Mouse (Mus musculus): ENCODE measurements around the gene Itga3.

DNA sequence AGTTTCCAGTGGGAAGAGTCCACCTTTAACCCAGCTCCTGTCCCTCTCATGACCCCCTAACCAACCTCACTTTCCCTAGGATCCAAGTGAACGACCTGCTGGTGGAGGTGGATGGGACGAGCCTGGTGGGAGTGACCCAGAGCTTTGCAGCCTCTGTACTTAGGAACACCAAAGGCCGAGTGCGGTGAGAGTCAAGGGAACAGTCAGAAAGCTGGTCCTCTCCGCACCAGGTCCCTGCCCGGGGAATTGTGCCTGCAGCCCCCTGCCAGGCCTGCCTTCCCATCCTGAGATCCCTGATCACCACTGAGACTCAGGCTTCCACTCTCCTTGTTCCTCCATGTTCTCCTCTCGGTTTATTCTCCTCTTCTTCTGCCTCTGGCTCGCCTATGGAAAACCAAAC lies 76.5 kb downstream of the Itga3 start:
- no peak for TF ChIP-seq CTCF (IDR thresholded peaks at IDR 0.05 in 2 of 3, conservative IDR thresholded peaks at IDR 0.05 in 1 of 3; ENCODE audit: control insufficient read depth in 1 of 3, insufficient read depth in 1 of 3, low read depth in 2 of 3, low read length in 3 of 3, poor library complexity in 1 of 3, severe bottlenecking in 1 of 3)
- TF ChIP-seq USF1 (IDR thresholded peaks at IDR 0.05; ENCODE audit: low read depth, low read length) = no peak
- no peak for TF ChIP-seq MEF2A (IDR thresholded peaks at IDR 0.05; ENCODE audit: extremely low read depth, insufficient replicate concordance, low read depth, low read length, poor library complexity, severe bottlenecking)
- TF ChIP-seq POLR2A (IDR thresholded peaks at IDR 0.05; ENCODE audit: control insufficient read depth in 1 of 2, insufficient read depth in 1 of 2, low read depth in 1 of 2, low read length in 2 of 2, poor library complexity in 1 of 2) = no peak
- TF ChIP-seq EP300 (IDR thresholded peaks at IDR 0.05; ENCODE audit: low read depth in 1 of 2, low read length in 2 of 2) = no peak
- TF ChIP-seq ELF1 (IDR thresholded peaks at IDR 0.05; ENCODE audit: low read depth, low read length) = no peak
- no peak for TF ChIP-seq E2F4 (IDR thresholded peaks at IDR 0.05; ENCODE audit: borderline replicate concordance, low read depth, low read length)
- no peak for TF ChIP-seq MAX (IDR thresholded peaks at IDR 0.05; ENCODE audit: low read length)

Measured in MEL (cell line).